Mouse (Mus musculus): ENCODE data around the gene Vps51. TPM values are rescaled to one million over a fixed set of nuclear protein-coding genes. Genes with fewer than 3 reads are reported as not detected.

The Vps51 gene
- total and polyA plus RNA-seq, 2 experiments from 2014 or later, result 91.2 to 102 TPM

- Histone ChIP-seq H3K27ac (peak overlapping the region; percentile 88), H3K9ac (replicated peaks; ENCODE audit: low read length) (peak overlapping the region; percentile 99), H3K4me1 (ENCODE audit: insufficient read depth, low read length) (peaks cover 20% of the 10 kb centered on the region), H3K36me3 (ENCODE audit: insufficient read depth, low read length) (peaks cover 4% of the 10 kb centered on the region; the same call in 1 of the 2 replicates), H3K27me3 (ENCODE audit: insufficient read depth, low read length) (no peaks in the 10 kb centered on the region), H3K4me2 (ENCODE audit: low read depth, low read length) (peak overlapping the region; percentile 100), H3K9me3 (ENCODE audit: low read length) (no peaks in the 10 kb centered on the region), H3K4me3 (ENCODE audit: low read length) (peak overlapping the region; percentile 57)
- TF ChIP-seq CTCF (IDR thresholded peaks at IDR 0.05; ENCODE audit: low read depth), result no peak
- DNase-seq (ENCODE audit: low spot score), result no peak
- WGBS, result 50% methylated on average over 5 of the region's 5 CpGs
- no peak for ATAC-seq
These were observed 14.6 kb downstream of the Vps51 start for GRCm38 (mm10) chr19:6062418-6062817.

GRCm38 (mm10) chr19:6061641-6062302 is 15.3 kb downstream of the Vps51 start:
- peak overlapping the region; percentile 57 for H3K4me3 ChIP-seq (ENCODE audit: low read length)
- H3K27me3 ChIP-seq (ENCODE audit: insufficient read depth, low read length), result no peaks in the 10 kb centered on the region
- H3K9me3 ChIP-seq (ENCODE audit: low read length), result no peaks in the 10 kb centered on the region
- peak; percentile 6; the same call in 1 of the 2 replicates for ATAC-seq
- TF ChIP-seq CTCF (IDR thresholded peaks at IDR 0.05; ENCODE audit: low read depth), result no peak
- H3K27ac ChIP-seq, result peak overlapping the region; percentile 88
- peak overlapping the region; percentile 100 for H3K4me2 ChIP-seq (ENCODE audit: low read depth, low read length)
- peaks cover 4% of the 10 kb centered on the region; the same call in 1 of the 2 replicates for H3K36me3 ChIP-seq (ENCODE audit: insufficient read depth, low read length)
- H3K9ac ChIP-seq (replicated peaks; ENCODE audit: low read length), result peak overlapping the region; percentile 99
- peak; percentile 61 for DNase-seq (ENCODE audit: low spot score)
- under 1% methylated on average over 44 of the region's 44 CpGs for WGBS
- H3K4me1 ChIP-seq (ENCODE audit: insufficient read depth, low read length), result peaks cover 21% of the 10 kb centered on the region

DNA sequence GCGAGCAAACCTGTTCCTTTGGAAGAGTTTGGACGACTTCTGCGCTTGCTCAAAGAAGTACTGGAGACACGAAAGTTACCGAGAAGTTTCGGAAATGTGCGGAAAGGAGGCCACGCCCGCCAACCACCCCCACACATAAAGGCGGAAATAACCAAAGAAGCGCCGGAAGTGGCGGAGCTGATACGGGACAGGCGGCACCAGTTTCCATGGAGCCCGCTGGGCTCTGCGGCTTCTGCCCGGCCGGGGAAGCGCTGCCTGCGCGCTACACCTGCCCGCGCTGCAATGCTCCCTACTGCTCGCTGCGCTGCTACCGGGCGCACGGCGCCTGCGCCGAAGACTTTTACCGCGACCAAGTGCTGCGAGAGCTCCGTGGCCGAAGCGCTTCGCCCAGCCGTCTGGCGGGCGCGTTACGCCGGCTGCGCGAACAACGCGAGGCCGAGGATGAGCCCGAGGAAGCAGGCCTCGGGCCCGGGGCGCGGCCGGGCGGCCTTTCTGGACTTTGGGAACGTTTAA is 16.0 kb downstream of the Vps51 start, which contains the start of gene Znhit2:
Znhit2 (plus strand) TSS at position 172 of the 513 bp plus-strand sequence.
- peak within 1 kb of the TSS; percentile 99 for H3K9ac ChIP-seq (replicated peaks; ENCODE audit: low read length)
- peaks cover 4% of the 10 kb centered on the region; the same call in 1 of the 2 replicates for H3K36me3 ChIP-seq (ENCODE audit: insufficient read depth, low read length)
- no peaks in the 10 kb centered on the region for H3K9me3 ChIP-seq (ENCODE audit: low read length)
- peak within 1 kb of the TSS; percentile 57 for H3K4me3 ChIP-seq (ENCODE audit: low read length)
- H3K27me3 ChIP-seq (ENCODE audit: insufficient read depth, low read length), result no peaks in the 10 kb centered on the region
- H3K4me1 ChIP-seq (ENCODE audit: insufficient read depth, low read length), result peaks cover 19% of the 10 kb centered on the region
- under 1% methylated on average over 57 of the region's 58 CpGs for WGBS
- H3K27ac ChIP-seq, result peak within 1 kb of the TSS; percentile 88
- DNase-seq (ENCODE audit: low spot score), result peak; percentile 97
- TF ChIP-seq CTCF (IDR thresholded peaks at IDR 0.05; ENCODE audit: low read depth), result no peak; the same call in 1 of the 2 replicates
- ATAC-seq, result peak; percentile 80
- H3K4me2 ChIP-seq (ENCODE audit: low read depth, low read length), result peak within 1 kb of the TSS; percentile 100

DNA sequence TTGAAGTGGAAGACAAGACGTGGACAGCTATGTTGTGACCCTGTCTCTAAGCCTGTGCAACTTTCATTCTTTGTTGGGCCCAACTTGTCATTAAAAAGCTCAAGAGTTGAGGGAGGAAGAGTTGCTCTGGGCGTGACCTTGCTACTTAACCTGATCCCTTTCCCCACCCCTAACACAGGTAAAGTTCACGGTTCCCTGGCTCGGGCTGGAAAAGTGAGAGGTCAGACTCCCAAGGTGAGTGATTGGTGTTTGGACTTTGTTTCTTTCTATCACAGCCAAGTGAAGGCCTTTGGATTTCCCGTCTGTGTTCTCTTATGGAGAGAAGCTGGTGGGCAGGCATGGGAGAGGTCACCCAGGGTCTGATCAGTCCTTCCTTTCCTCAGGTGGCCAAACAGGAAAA is 18.1 kb downstream of the Vps51 start:
- WGBS, result 81% methylated on average over 5 of the region's 5 CpGs
- Histone ChIP-seq H3K27me3 (ENCODE audit: insufficient read depth, low read length) (no peaks in the 10 kb centered on the region), H3K9me3 (ENCODE audit: low read length) (no peaks in the 10 kb centered on the region), H3K4me3 (ENCODE audit: low read length) (peak overlapping the region; percentile 88), H3K27ac (no peak overlapping the region), H3K9ac (replicated peaks; ENCODE audit: low read length) (peak overlapping the region; percentile 86; the same call in 1 of the 2 replicates), H3K4me1 (ENCODE audit: insufficient read depth, low read length) (peaks cover 18% of the 10 kb centered on the region), H3K4me2 (ENCODE audit: low read depth, low read length) (peak overlapping the region; percentile 86), H3K36me3 (ENCODE audit: insufficient read depth, low read length) (peaks cover 20% of the 10 kb centered on the region)
- TF ChIP-seq CTCF (IDR thresholded peaks at IDR 0.05; ENCODE audit: low read depth), result no peak
- ATAC-seq, result no peak
- no peak for DNase-seq (ENCODE audit: low spot score)

DNA sequence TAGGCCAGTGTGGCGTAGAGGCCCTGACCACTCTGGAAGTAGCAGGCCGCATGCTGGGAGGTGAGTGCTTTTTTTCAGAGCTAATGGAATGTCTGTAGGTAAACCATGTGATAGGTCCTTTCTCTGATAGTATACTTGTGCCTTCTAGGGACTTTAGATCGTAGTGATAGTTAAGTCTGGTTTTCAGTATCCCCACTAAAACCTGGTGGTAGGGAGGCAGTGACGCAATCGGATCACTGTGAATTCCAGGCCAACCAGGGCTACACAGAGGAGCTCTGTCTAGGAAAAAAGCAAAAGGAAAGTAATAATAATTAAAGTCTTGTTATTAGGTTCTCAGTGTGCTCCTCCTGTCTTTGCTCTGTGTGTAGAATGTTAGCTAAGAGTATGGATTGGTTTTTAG is 18.5 kb downstream of the Vps51 start:
- peaks cover 24% of the 10 kb centered on the region for H3K36me3 ChIP-seq (ENCODE audit: insufficient read depth, low read length)
- peak overlapping the region; percentile 86 for H3K4me2 ChIP-seq (ENCODE audit: low read depth, low read length)

DNA sequence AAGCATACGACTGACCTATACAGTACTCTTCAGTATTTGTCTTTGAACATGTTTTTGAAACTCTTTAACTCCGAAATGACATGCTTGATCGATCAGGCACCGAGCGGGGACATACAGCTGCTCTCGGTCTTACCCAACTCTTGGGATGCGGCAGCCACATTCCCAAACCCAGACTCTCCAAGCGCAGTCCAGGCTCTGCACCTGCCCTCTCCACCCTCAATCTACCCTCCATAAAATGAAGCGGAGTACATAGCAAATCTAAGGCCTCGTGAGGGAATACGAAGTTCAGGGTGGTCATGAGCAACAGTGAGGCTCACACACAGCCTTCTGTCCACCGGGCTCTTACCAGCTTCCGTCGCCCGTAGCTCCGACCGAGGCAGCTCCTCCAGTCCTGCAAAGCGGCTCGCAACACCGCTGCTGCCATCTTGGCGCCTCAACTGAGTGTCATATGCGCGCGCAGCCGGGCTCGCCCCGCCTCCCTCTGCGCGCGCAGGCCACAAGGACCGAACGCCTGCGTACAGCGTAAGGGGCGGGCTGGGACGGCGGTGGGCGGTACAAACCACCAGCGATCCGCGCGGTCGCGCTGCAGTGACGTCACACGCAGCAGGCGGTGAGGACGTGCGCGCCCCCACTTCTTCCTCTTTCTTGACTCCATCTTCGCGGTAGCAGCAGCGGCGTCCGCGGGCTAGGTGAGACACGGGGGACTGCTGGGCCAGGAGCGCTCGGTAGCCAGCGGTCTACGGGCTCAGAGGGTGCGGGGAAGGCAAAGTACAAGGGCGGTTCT is 19.5 kb downstream of the Vps51 start, which contains the start of the genes Mrpl49 and Fau:
Mrpl49 (minus strand) TSS at position 473 of the 784 bp plus-strand sequence.
Fau (plus strand) TSS at position 532 of the 784 bp plus-strand sequence.
- Histone ChIP-seq H3K4me2 (ENCODE audit: low read depth, low read length) (peak within 1 kb of the TSS; percentile 86), H3K9me3 (ENCODE audit: low read length) (no peaks in the 10 kb centered on the region), H3K27ac (peak within 1 kb of the TSS; percentile 80), H3K36me3 (ENCODE audit: insufficient read depth, low read length) (peaks cover 33% of the 10 kb centered on the region), H3K27me3 (ENCODE audit: insufficient read depth, low read length) (no peaks in the 10 kb centered on the region), H3K9ac (replicated peaks; ENCODE audit: low read length) (peak within 1 kb of the TSS; percentile 86), H3K4me3 (ENCODE audit: low read length) (peak within 1 kb of the TSS; percentile 88), H3K4me1 (ENCODE audit: insufficient read depth, low read length) (peaks cover 16% of the 10 kb centered on the region)
- TF ChIP-seq CTCF (IDR thresholded peaks at IDR 0.05; ENCODE audit: low read depth), result no peak
- peak; percentile 92 for ATAC-seq
- WGBS, result 0% methylated on average over 57 of the region's 63 CpGs
- DNase-seq (ENCODE audit: low spot score), result peak; percentile 99

More for the DNA sequence above, 18.5 kb downstream of the Vps51 start:
- no peak for ATAC-seq
- Histone ChIP-seq H3K4me3 (ENCODE audit: low read length) (peak overlapping the region; percentile 88), H3K9ac (replicated peaks; ENCODE audit: low read length) (peak overlapping the region; percentile 86), H3K27me3 (ENCODE audit: insufficient read depth, low read length) (no peaks in the 10 kb centered on the region), H3K9me3 (ENCODE audit: low read length) (no peaks in the 10 kb centered on the region), H3K4me1 (ENCODE audit: insufficient read depth, low read length) (peaks cover 18% of the 10 kb centered on the region), H3K27ac (peak overlapping the region; percentile 80; the same call in 1 of the 2 replicates)
- WGBS, result 40% methylated on average over 5 of the region's 5 CpGs
- no peak for TF ChIP-seq CTCF (IDR thresholded peaks at IDR 0.05; ENCODE audit: low read depth)
- no peak for DNase-seq (ENCODE audit: low spot score)

Measured in hindbrain, postnatal 0 days (tissue).